Mouse (Mus musculus) hindbrain, embryonic 16.5 days (tissue): ENCODE data around the gene AC124108.1. TPM values are rescaled to one million over a fixed set of nuclear protein-coding genes. Genes with fewer than 3 reads are reported as not detected.
"Not testable (repeated sequence)": the region's sequence is repeated elsewhere in the genome, so short reads cannot be mapped to it uniquely, and the experiment has no call there.

ENCODE experiments used
- ATAC-seq: fragments of 200-750 bp; cut with Nextera tagmentation; 2 replicates; pipeline ENCODE4 v1.8.0; 2017; ENCODE audit warnings: moderate TSS enrichment, moderate library complexity
- H3K27ac ChIP-seq: fragments of 300-500 bp; sonication (generic); 2 replicates; pipeline ENCODE4 v1.5.1; 2014; ENCODE audit warnings: low read depth, mild to moderate bottlenecking, control low read depth, low read length, moderate library complexity
- H3K27me3 ChIP-seq: fragments of 300-500 bp; sonication (generic); replicated peaks from 2 replicates; pipeline ENCODE4 v1.6.1; 2014; ENCODE audit warnings: low read length; ENCODE audit not compliant: control insufficient read depth, insufficient read depth
- H3K36me3 ChIP-seq: fragments of 300-500 bp; sonication (generic); 2 replicates; pipeline ENCODE4 v1.6.1; 2014; ENCODE audit warnings: mild to moderate bottlenecking, low read length, moderate library complexity, mixed read lengths; ENCODE audit not compliant: control insufficient read depth, insufficient read depth
- H3K4me1 ChIP-seq: fragments of 300-500 bp; sonication (generic); 2 replicates; pipeline ENCODE4 v1.6.1; 2014; ENCODE audit warnings: low read depth, low read length; ENCODE audit not compliant: control insufficient read depth, insufficient read depth
- H3K4me2 ChIP-seq: fragments of 300-500 bp; sonication (generic); 2 replicates; pipeline ENCODE4 v1.6.1; 2014; ENCODE audit warnings: mild to moderate bottlenecking, low read length, control low read depth, moderate library complexity
- H3K4me3 ChIP-seq: fragments of 300-500 bp; sonication (generic); 2 replicates; pipeline ENCODE4 v1.5.1; 2014; ENCODE audit warnings: mild to moderate bottlenecking, low read length, control low read depth, moderate library complexity
- H3K9ac ChIP-seq: fragments of 300-500 bp; sonication (generic); 2 replicates; pipeline ENCODE4 v1.6.1; 2014; ENCODE audit warnings: low read depth, mild to moderate bottlenecking, control low read depth, low read length, moderate library complexity
- H3K9me3 ChIP-seq: fragments of 300-500 bp; sonication (generic); 2 replicates; pipeline ENCODE4 v1.6.1; 2014; ENCODE audit warnings: mild to moderate bottlenecking, low read length, moderate library complexity; ENCODE audit not compliant: control insufficient read depth
- WGBS: fragments of 180-500 bp; shearing (Covaris S2); extraction: QIAGEN DNeasy Blood & Tissue Kit; methylation state at CpG from one replicate; pipeline ENCODE4 v1.1.7; 2014; 5-methylcytosine and 5-hydroxymethylcytosine counted together
- polyA plus RNA-seq: library from polyadenylated mRNA; unstranded; fragments of >200 nt; fragmentation: Nextera tagmentation; extraction: Ambion mirVana; gene quantifications from 2 replicates; pipeline ENCODE4 v1.2.1, GENCODE M21; 2015

The AC124108.1 gene
- polyA plus RNA-seq, 1 experiment from 2014 or later, result 1.8 TPM

GRCm38 (mm10) chr1:132161211-132161880 is 29.9 kb upstream of the AC124108.1 start:
- WGBS, result 56% methylated on average over 7 of the region's 7 CpGs
- no peak overlapping the region for H3K9ac ChIP-seq
- H3K27ac ChIP-seq, result no peak overlapping the region
- peaks cover 23% of the 10 kb centered on the region for H3K4me1 ChIP-seq
- no peaks in the 10 kb centered on the region for H3K9me3 ChIP-seq
- ATAC-seq, result no peak
- no peak overlapping the region for H3K4me2 ChIP-seq
- H3K36me3 ChIP-seq, result no peaks in the 10 kb centered on the region
- no peak overlapping the region for H3K4me3 ChIP-seq
- no peaks in the 10 kb centered on the region for H3K27me3 ChIP-seq

GRCm38 (mm10) chr1:132162618-132163017 is 28.6 kb upstream of the AC124108.1 start:
- WGBS, result 59% methylated on average over 9 of the region's 9 CpGs
- H3K27me3 ChIP-seq, H3K9me3 ChIP-seq, H3K36me3 ChIP-seq, ATAC-seq, H3K4me3 ChIP-seq, H3K9ac ChIP-seq, H3K4me2 ChIP-seq, H3K27ac ChIP-seq: not testable (repeated sequence)
- peaks cover 21% of the 10 kb centered on the region for H3K4me1 ChIP-seq

GRCm38 (mm10) chr1:132164780-132165518 is 26.3 kb upstream of the AC124108.1 start:
- no peaks in the 10 kb centered on the region for H3K9me3 ChIP-seq
- H3K27ac ChIP-seq, result peak overlapping the region; percentile 54; the same call in 1 of the 2 replicates
- no peak overlapping the region for H3K4me3 ChIP-seq
- no peaks in the 10 kb centered on the region for H3K27me3 ChIP-seq
- H3K9ac ChIP-seq, result no peak overlapping the region; the same call in 1 of the 2 replicates
- H3K4me2 ChIP-seq, result no peak overlapping the region
- WGBS, result 21% methylated on average over 13 of the region's 13 CpGs
- peaks cover 23% of the 10 kb centered on the region for H3K4me1 ChIP-seq
- peak; percentile 73 for ATAC-seq
- H3K36me3 ChIP-seq, result no peaks in the 10 kb centered on the region

- H3K27me3 ChIP-seq, result no peaks in the 10 kb centered on the region
- 58% methylated on average over 3 of the region's 3 CpGs for WGBS
Observed at GRCm38 (mm10) chr1:132165859-132166258, 25.4 kb upstream of the AC124108.1 start.

GRCm38 (mm10) chr1:132168115-132168767 is 23.0 kb upstream of the AC124108.1 start:
- Histone ChIP-seq H3K4me1 (peaks cover 18% of the 10 kb centered on the region), H3K27ac (peak overlapping the region; percentile 55), H3K36me3 (no peaks in the 10 kb centered on the region), H3K27me3 (no peaks in the 10 kb centered on the region), H3K4me2 (peak overlapping the region; percentile 47), H3K4me3 (no peak overlapping the region; the same call in 1 of the 2 replicates), H3K9ac (peak overlapping the region; percentile 4), H3K9me3 (no peaks in the 10 kb centered on the region)
- 11% methylated on average over 10 of the region's 12 CpGs for WGBS
- peak; percentile 51 for ATAC-seq

More at GRCm38 (mm10) chr1:132165859-132166258, 25.4 kb upstream of the AC124108.1 start:
- Histone ChIP-seq H3K9ac (no peak overlapping the region), H3K4me2 (no peak overlapping the region), H3K27ac (no peak overlapping the region), H3K36me3 (no peaks in the 10 kb centered on the region), H3K4me3 (no peak overlapping the region), H3K9me3 (no peaks in the 10 kb centered on the region), H3K4me1 (peaks cover 18% of the 10 kb centered on the region)
- no peak for ATAC-seq

GRCm38 (mm10) chr1:132170698-132171097 is 20.6 kb upstream of the AC124108.1 start:
- ATAC-seq, result no peak
- Histone ChIP-seq H3K9ac (no peak overlapping the region), H3K36me3 (no peaks in the 10 kb centered on the region)

GRCm38 (mm10) chr1:132171619-132172018 is 19.6 kb upstream of the AC124108.1 start:
- H3K27ac ChIP-seq, result no peak overlapping the region
- H3K9me3 ChIP-seq, result no peaks in the 10 kb centered on the region
- H3K9ac ChIP-seq, result no peak overlapping the region
- H3K4me3 ChIP-seq, result no peak overlapping the region
- WGBS, result 0% methylated on average over 1 of the region's 2 CpGs
- no peaks in the 10 kb centered on the region for H3K27me3 ChIP-seq
- H3K4me2 ChIP-seq, result no peak overlapping the region
- peaks cover 9% of the 10 kb centered on the region for H3K4me1 ChIP-seq
- ATAC-seq, result no peak
- H3K36me3 ChIP-seq, result no peaks in the 10 kb centered on the region

More at GRCm38 (mm10) chr1:132170698-132171097, 20.6 kb upstream of the AC124108.1 start:
- 51% methylated on average over 6 of the region's 6 CpGs for WGBS
- no peak overlapping the region for H3K27ac ChIP-seq
- no peak overlapping the region for H3K4me2 ChIP-seq
- peaks cover 9% of the 10 kb centered on the region for H3K4me1 ChIP-seq
- no peaks in the 10 kb centered on the region for H3K27me3 ChIP-seq
- H3K4me3 ChIP-seq, result no peak overlapping the region
- H3K9me3 ChIP-seq, result no peaks in the 10 kb centered on the region

GRCm38 (mm10) chr1:132186303-132186702 is 5.0 kb upstream of the AC124108.1 start:
- no peak for ATAC-seq
- Histone ChIP-seq H3K4me2 (no peak overlapping the region), H3K9me3 (no peaks in the 10 kb centered on the region), H3K27ac (no peak overlapping the region), H3K36me3 (no peaks in the 10 kb centered on the region), H3K4me3 (no peak overlapping the region), H3K4me1 (peaks cover 9% of the 10 kb centered on the region), H3K9ac (no peak overlapping the region), H3K27me3 (no peaks in the 10 kb centered on the region)
- WGBS, result 83% methylated on average over 4 of the region's 4 CpGs
